Mouse (Mus musculus) CD4-positive, CD25-positive, alpha-beta regulatory T cell, adult 4 months (primary cell): ENCODE data around the gene Vmn2r70. TPM values are rescaled to one million over a fixed set of nuclear protein-coding genes. Genes with fewer than 3 reads are reported as not detected.

Experiments
- ATAC-seq: one replicate; pipeline ENCODE4 v1.8.0; 2017
- polyA plus RNA-seq, 2 experiments: library from polyadenylated mRNA; unstranded; fragments of 100-300 nt; shearing (Covaris generic); gene quantifications; one replicate each; pipeline ENCODE4 v1.2.1; 2017

The Vmn2r70 gene
- polyA plus RNA-seq, result not detected

DNA sequence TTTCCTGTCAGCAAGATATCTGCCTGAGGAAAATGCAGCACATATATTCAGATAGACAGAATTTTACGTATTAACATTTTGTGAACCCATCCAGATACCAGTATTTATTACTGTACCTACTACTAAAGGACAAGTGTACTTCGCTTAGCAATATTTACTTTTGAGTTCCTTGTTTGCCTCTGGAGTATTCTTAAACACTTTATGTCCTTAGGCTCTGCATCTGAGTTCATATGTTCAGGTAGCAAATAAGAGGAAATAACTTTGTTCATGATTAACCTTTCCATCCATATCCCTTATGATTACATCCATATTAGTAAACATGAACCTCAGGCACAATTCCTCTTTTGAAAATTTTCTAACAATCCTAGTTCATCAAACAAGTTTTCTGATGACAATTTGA lies at the start of gene Vmn2r70:
Gene Vmn2r70, minus strand, starts transcription at position 101 of the 400 bp plus-strand sequence.
- ATAC-seq, result no peak

GRCm38 (mm10) chr7:85562787-85563186 lies 6.2 kb downstream of the Vmn2r70 start, which contains the start of gene Vmn2r71:
Gene Vmn2r71 (plus strand): TSS chr7:85563087.
- no peak for ATAC-seq

DNA sequence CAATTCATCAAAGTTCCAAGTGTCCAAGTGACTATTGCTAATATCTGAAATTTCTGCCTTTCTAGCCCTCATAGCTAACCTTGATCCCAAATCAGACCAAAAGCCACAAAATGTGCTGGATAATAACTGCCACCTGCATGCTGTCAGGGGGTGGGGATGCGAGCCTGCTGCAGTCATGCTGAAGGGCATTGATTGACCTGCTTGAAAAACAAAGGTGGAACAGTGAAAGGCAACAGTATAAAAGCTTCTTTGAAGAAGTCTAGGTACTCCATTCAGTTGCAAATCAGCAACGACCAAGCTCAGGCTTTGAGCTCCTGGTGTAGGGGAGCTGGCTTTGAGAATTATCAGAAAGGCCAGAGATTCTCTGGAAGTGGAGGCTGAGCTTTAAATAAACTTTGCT lies 25.9 kb downstream of the Vmn2r70 start:
- no peak for ATAC-seq

DNA sequence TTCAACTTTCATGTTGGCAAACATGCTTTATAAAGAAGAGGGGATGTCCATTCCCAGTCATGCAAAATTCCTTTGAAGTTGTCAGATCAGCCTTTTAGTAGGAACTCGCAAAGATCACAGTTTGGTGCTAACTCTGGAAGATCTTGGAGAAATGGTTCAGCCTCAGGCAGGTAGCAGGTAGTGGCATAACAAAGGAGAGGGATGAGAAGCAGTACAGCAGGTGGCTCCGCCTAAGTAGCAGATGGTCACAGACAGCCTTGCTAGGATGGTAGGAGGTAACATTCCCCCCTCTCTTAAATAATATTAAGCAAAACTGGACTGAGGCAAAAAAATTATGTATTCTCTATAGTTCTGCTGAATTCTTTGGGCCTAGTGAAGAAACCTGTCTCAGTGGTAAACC lies 26.9 kb downstream of the Vmn2r70 start:
- no peak for ATAC-seq

Other genes starting within 250 kb of the Vmn2r70 start
- gene Vmn2r69, start 153.3 kb downstream of the Vmn2r70 start, polyA plus RNA-seq, result not detected
- not detected for gene Vmn2r71, start 6.1 kb downstream of the Vmn2r70 start, polyA plus RNA-seq
- not detected for gene Vmn2r72, start 185.9 kb upstream of the Vmn2r70 start, polyA plus RNA-seq